Comparison of ENCODE assay signal across 15 mouse cellular contexts in the genomic region with DNA sequence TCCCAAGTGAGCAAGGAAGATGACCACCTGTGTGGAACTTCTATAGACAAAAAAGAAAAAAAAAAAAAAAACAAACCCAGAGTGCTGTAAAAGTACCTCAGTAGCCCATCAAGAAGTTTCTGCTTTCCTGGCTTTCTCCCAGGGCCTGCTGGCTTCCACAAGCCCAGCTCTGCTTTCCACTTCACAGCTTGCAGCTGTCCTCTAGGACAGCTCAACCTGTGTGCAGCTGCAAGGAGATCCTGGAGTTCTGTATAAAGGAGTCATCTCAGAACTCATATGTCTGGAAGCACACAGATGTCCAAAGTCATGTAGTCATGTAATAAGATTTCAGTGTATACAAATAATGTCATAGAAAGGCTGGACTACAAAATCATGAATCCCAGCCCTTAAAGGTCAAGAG. TPM values are rescaled to one million over a fixed set of nuclear protein-coding genes. Genes with fewer than 3 reads are reported as not detected.
"Had no signal": no experiment of that assay in that cellular context is flagged by ENCODE, and none has a peak within 500 bp of the region (broad histone marks: within the 10 kb centered on the region; RNA-seq: fewer than 3 reads in every experiment).

No protein-coding gene starts in this region.

- ATAC-seq: midbrain, embryonic 15.5 days had no signal

- H3K4me3 ChIP-seq: left cerebral cortex, adult 2 months; limb, embryonic 10.5 days; liver, embryonic 15.5 days; lung, embryonic 15.5 days; megakaryocyte, embryonic 14.5 days; midbrain, embryonic 15.5 days; neural tube, embryonic 12.5 days had no signal

- H3K4me1 ChIP-seq: liver, embryonic 15.5 days; midbrain, embryonic 15.5 days had no signal

- H3K9me3 ChIP-seq: limb, embryonic 10.5 days; liver, embryonic 15.5 days; lung, embryonic 15.5 days; megakaryocyte, embryonic 14.5 days; midbrain, embryonic 15.5 days; neural tube, embryonic 12.5 days had no signal

- H3K27me3 ChIP-seq: liver, embryonic 15.5 days; lung, embryonic 15.5 days; megakaryocyte, embryonic 14.5 days; midbrain, embryonic 15.5 days; neural tube, embryonic 12.5 days had no signal

- H3K36me3 ChIP-seq: limb, embryonic 10.5 days; liver, embryonic 15.5 days; lung, embryonic 15.5 days; midbrain, embryonic 15.5 days; neural tube, embryonic 12.5 days had no signal

- H3K27ac ChIP-seq: left cerebral cortex, adult 2 months; limb, embryonic 10.5 days; liver, embryonic 15.5 days; lung, embryonic 15.5 days; macrophage; midbrain, embryonic 15.5 days; neural tube, embryonic 12.5 days had no signal

- H3K4me2 ChIP-seq: liver, embryonic 11.5 days; liver, embryonic 15.5 days; lung, embryonic 15.5 days; midbrain, embryonic 11.5 days; midbrain, embryonic 15.5 days; neural tube, embryonic 12.5 days had no signal

- H3K9ac ChIP-seq: liver, embryonic 15.5 days; lung, embryonic 15.5 days; midbrain, embryonic 15.5 days; neural tube, embryonic 12.5 days had no signal

- DNase-seq: kidney, adult 2 months; lung, postnatal 14 days; thymus, postnatal 36 days had no signal

RNA-seq across cellular contexts. Expression of a gene that starts 30.5 kb away (rescaled TPM):
- total RNA-seq: monocyte, adult 5-6 weeks; neutrophil, adult 5-6 weeks had no signal
